Mouse (Mus musculus): ENCODE data around the gene Ldhd. TPM values are rescaled to one million over a fixed set of nuclear protein-coding genes. Genes with fewer than 3 reads are reported as not detected.

The Ldhd gene
- polyA plus RNA-seq, 1 experiment from 2014 or later = 0.96 TPM

GRCm38 (mm10) chr8:111579318-111579717 lies 50.9 kb downstream of the Ldhd start:
- no peaks in the 10 kb centered on the region for H3K27me3 ChIP-seq (ENCODE audit: control insufficient read depth, insufficient read depth, low read length)
- H3K9me3 ChIP-seq (ENCODE audit: control insufficient read depth, low read length) = no peaks in the 10 kb centered on the region
- no peak overlapping the region for H3K9ac ChIP-seq (replicated peaks; ENCODE audit: low read depth, low read length)
- H3K4me2 ChIP-seq (ENCODE audit: low read depth, low read length) = no peak overlapping the region
- 96% methylated on average over 1 of the region's 1 CpGs for WGBS
- H3K27ac ChIP-seq (ENCODE audit: low read depth, low read length) = no peak overlapping the region
- no peak overlapping the region for H3K4me3 ChIP-seq (ENCODE audit: low read depth, low read length)
- H3K36me3 ChIP-seq (ENCODE audit: control insufficient read depth, insufficient read depth, low read length) = no peaks in the 10 kb centered on the region
- H3K4me1 ChIP-seq (ENCODE audit: control insufficient read depth, insufficient read depth, low read length) = no peaks in the 10 kb centered on the region
- no peak for ATAC-seq (ENCODE audit: low read depth)

GRCm38 (mm10) chr8:111577880-111578533 lies 52.2 kb downstream of the Ldhd start:
- ATAC-seq (ENCODE audit: low read depth) = no peak

GRCm38 (mm10) chr8:111576501-111576900 lies 53.7 kb downstream of the Ldhd start:
- Histone ChIP-seq H3K27me3 (ENCODE audit: control insufficient read depth, insufficient read depth, low read length) (no peaks in the 10 kb centered on the region), H3K4me3 (ENCODE audit: low read depth, low read length) (no peak overlapping the region), H3K4me1 (ENCODE audit: control insufficient read depth, insufficient read depth, low read length) (peaks cover 17% of the 10 kb centered on the region), H3K4me2 (ENCODE audit: low read depth, low read length) (no peak overlapping the region), H3K27ac (ENCODE audit: low read depth, low read length) (no peak overlapping the region), H3K9ac (replicated peaks; ENCODE audit: low read depth, low read length) (no peak overlapping the region), H3K36me3 (ENCODE audit: control insufficient read depth, insufficient read depth, low read length) (no peaks in the 10 kb centered on the region), H3K9me3 (ENCODE audit: control insufficient read depth, low read length) (no peaks in the 10 kb centered on the region)
- no peak for ATAC-seq (ENCODE audit: low read depth)

More at GRCm38 (mm10) chr8:111577880-111578533, 52.2 kb downstream of the Ldhd start:
- WGBS = 92% methylated on average over 9 of the region's 9 CpGs
- Histone ChIP-seq H3K27me3 (ENCODE audit: control insufficient read depth, insufficient read depth, low read length) (no peaks in the 10 kb centered on the region), H3K27ac (ENCODE audit: low read depth, low read length) (no peak overlapping the region), H3K4me2 (ENCODE audit: low read depth, low read length) (no peak overlapping the region), H3K4me1 (ENCODE audit: control insufficient read depth, insufficient read depth, low read length) (peaks cover 7% of the 10 kb centered on the region), H3K9me3 (ENCODE audit: control insufficient read depth, low read length) (no peaks in the 10 kb centered on the region), H3K9ac (replicated peaks; ENCODE audit: low read depth, low read length) (no peak overlapping the region), H3K36me3 (ENCODE audit: control insufficient read depth, insufficient read depth, low read length) (no peaks in the 10 kb centered on the region), H3K4me3 (ENCODE audit: low read depth, low read length) (no peak overlapping the region)

- Histone ChIP-seq H3K4me2 (ENCODE audit: low read depth, low read length) (no peak overlapping the region), H3K4me3 (ENCODE audit: low read depth, low read length) (no peak overlapping the region), H3K36me3 (ENCODE audit: control insufficient read depth, insufficient read depth, low read length) (no peaks in the 10 kb centered on the region), H3K4me1 (ENCODE audit: control insufficient read depth, insufficient read depth, low read length) (peaks cover 17% of the 10 kb centered on the region), H3K27ac (ENCODE audit: low read depth, low read length) (no peak overlapping the region), H3K9ac (replicated peaks; ENCODE audit: low read depth, low read length) (no peak overlapping the region), H3K27me3 (ENCODE audit: control insufficient read depth, insufficient read depth, low read length) (no peaks in the 10 kb centered on the region), H3K9me3 (ENCODE audit: control insufficient read depth, low read length) (no peaks in the 10 kb centered on the region)
- WGBS = 95% methylated on average over 4 of the region's 4 CpGs
- ATAC-seq (ENCODE audit: low read depth) = no peak
These were observed 54.7 kb downstream of the Ldhd start for GRCm38 (mm10) chr8:111575492-111575891.

- Histone ChIP-seq H3K4me3 (ENCODE audit: low read depth, low read length) (no peak overlapping the region), H3K36me3 (ENCODE audit: control insufficient read depth, insufficient read depth, low read length) (no peaks in the 10 kb centered on the region), H3K4me2 (ENCODE audit: low read depth, low read length) (no peak overlapping the region), H3K27ac (ENCODE audit: low read depth, low read length) (no peak overlapping the region), H3K9me3 (ENCODE audit: control insufficient read depth, low read length) (no peaks in the 10 kb centered on the region), H3K9ac (replicated peaks; ENCODE audit: low read depth, low read length) (no peak overlapping the region), H3K4me1 (ENCODE audit: control insufficient read depth, insufficient read depth, low read length) (peaks cover 17% of the 10 kb centered on the region), H3K27me3 (ENCODE audit: control insufficient read depth, insufficient read depth, low read length) (no peaks in the 10 kb centered on the region)
- 95% methylated on average over 2 of the region's 2 CpGs for WGBS
- ATAC-seq (ENCODE audit: low read depth) = no peak
These were observed 56.2 kb downstream of the Ldhd start for GRCm38 (mm10) chr8:111574016-111574415.

Other genes starting within 250 kb of the Ldhd start
- gene Fa2h, start 236.6 kb downstream of the Ldhd start, polyA plus RNA-seq (2014; fragmentation: Nextera tagmentation; extraction: Ambion mirVana) = 0.45 and 1.1 TPM in 2 replicates
- 7.4 and 8.5 TPM in 2 replicates for gene Wdr59, start 108.3 kb downstream of the Ldhd start, polyA plus RNA-seq (2014; fragmentation: Nextera tagmentation; extraction: Ambion mirVana)
- gene Znrf1, start 94.3 kb downstream of the Ldhd start, polyA plus RNA-seq (2014; fragmentation: Nextera tagmentation; extraction: Ambion mirVana) = 96.5 and 101 TPM in 2 replicates
- gene Zfp1, start 13.0 kb upstream of the Ldhd start, polyA plus RNA-seq (2014; fragmentation: Nextera tagmentation; extraction: Ambion mirVana) = 31.2 and 31.8 TPM in 2 replicates
- not detected in 2 replicates for gene Ctrb1, start 60.6 kb upstream of the Ldhd start, polyA plus RNA-seq (2014; fragmentation: Nextera tagmentation; extraction: Ambion mirVana)
- 47.6 and 56.4 TPM in 2 replicates for gene Bcar1, start 113.4 kb upstream of the Ldhd start, polyA plus RNA-seq (2014; fragmentation: Nextera tagmentation; extraction: Ambion mirVana)
- gene Cfdp1, start 223.9 kb upstream of the Ldhd start, polyA plus RNA-seq (2014; fragmentation: Nextera tagmentation; extraction: Ambion mirVana) = 177 and 178 TPM in 2 replicates
- 3.8 and 4.6 TPM in 2 replicates for gene Tmem170, start 246.4 kb upstream of the Ldhd start, polyA plus RNA-seq (2014; fragmentation: Nextera tagmentation; extraction: Ambion mirVana)